Mouse (Mus musculus): ENCODE measurements around the gene Cldn6.
A peak's percentile ranks its signal among the peaks of the same experiment; 100 is the strongest.

Cldn6 gene

GRCm38 (mm10) chr17:23665511-23665910 lies 13.5 kb upstream of the Cldn6 start:
- peaks cover 2% of the 10 kb centered on the region; the same call in 1 of the 2 replicates for H3K36me3 ChIP-seq (ENCODE audit: control insufficient read depth, insufficient read depth, low read length, poor library complexity, severe bottlenecking)
- DNase-seq (ENCODE audit: low read depth, low spot score): no peak
- no peaks in the 10 kb centered on the region for H3K27me3 ChIP-seq (ENCODE audit: control insufficient read depth, insufficient read depth, low read length, poor library complexity, severe bottlenecking)

- Histone ChIP-seq H3K27me3 (ENCODE audit: control insufficient read depth, insufficient read depth, low read length, poor library complexity, severe bottlenecking) (no peaks in the 10 kb centered on the region), H3K36me3 (ENCODE audit: control insufficient read depth, insufficient read depth, low read length, poor library complexity, severe bottlenecking) (peaks cover 2% of the 10 kb centered on the region; the same call in 1 of the 2 replicates)
- DNase-seq (ENCODE audit: low read depth, low spot score): no peak
Observed at GRCm38 (mm10) chr17:23670516-23671074, 8.5 kb upstream of the Cldn6 start.

GRCm38 (mm10) chr17:23671519-23671918 lies 7.5 kb upstream of the Cldn6 start:
- peaks cover 2% of the 10 kb centered on the region; the same call in 1 of the 2 replicates for H3K36me3 ChIP-seq (ENCODE audit: control insufficient read depth, insufficient read depth, low read length, poor library complexity, severe bottlenecking)
- no peaks in the 10 kb centered on the region for H3K27me3 ChIP-seq (ENCODE audit: control insufficient read depth, insufficient read depth, low read length, poor library complexity, severe bottlenecking)
- DNase-seq (ENCODE audit: low read depth, low spot score): no peak

GRCm38 (mm10) chr17:23672761-23673160 lies 6.3 kb upstream of the Cldn6 start:
- H3K27me3 ChIP-seq (ENCODE audit: control insufficient read depth, insufficient read depth, low read length, poor library complexity, severe bottlenecking): no peaks in the 10 kb centered on the region
- DNase-seq (ENCODE audit: low read depth, low spot score): no peak
- H3K36me3 ChIP-seq (ENCODE audit: control insufficient read depth, insufficient read depth, low read length, poor library complexity, severe bottlenecking): peaks cover 1% of the 10 kb centered on the region; the same call in 1 of the 2 replicates

- Histone ChIP-seq H3K36me3 (ENCODE audit: control insufficient read depth, insufficient read depth, low read length, poor library complexity, severe bottlenecking) (no peaks in the 10 kb centered on the region), H3K27me3 (ENCODE audit: control insufficient read depth, insufficient read depth, low read length, poor library complexity, severe bottlenecking) (no peaks in the 10 kb centered on the region)
- DNase-seq (ENCODE audit: low read depth, low spot score): peak; percentile 97
Observed at GRCm38 (mm10) chr17:23673424-23674073, 5.5 kb upstream of the Cldn6 start, which contains the start of the genes Hcfc1r1 and Thoc6. Gene Hcfc1r1, plus strand, starts transcription at chr17:23673596. Gene Thoc6, minus strand, starts transcription at chr17:23673882.

- H3K36me3 ChIP-seq (ENCODE audit: control insufficient read depth, insufficient read depth, low read length, poor library complexity, severe bottlenecking): no peaks in the 10 kb centered on the region
- no peak for DNase-seq (ENCODE audit: low read depth, low spot score)
- H3K27me3 ChIP-seq (ENCODE audit: control insufficient read depth, insufficient read depth, low read length, poor library complexity, severe bottlenecking): no peaks in the 10 kb centered on the region
Observed at GRCm38 (mm10) chr17:23674271-23674952, 4.6 kb upstream of the Cldn6 start.

GRCm38 (mm10) chr17:23675127-23675526 lies 3.9 kb upstream of the Cldn6 start:
- Histone ChIP-seq H3K27me3 (ENCODE audit: control insufficient read depth, insufficient read depth, low read length, poor library complexity, severe bottlenecking) (no peaks in the 10 kb centered on the region), H3K36me3 (ENCODE audit: control insufficient read depth, insufficient read depth, low read length, poor library complexity, severe bottlenecking) (no peaks in the 10 kb centered on the region)
- no peak for DNase-seq (ENCODE audit: low read depth, low spot score)

GRCm38 (mm10) chr17:23675564-23676281 lies 3.3 kb upstream of the Cldn6 start:
- 0 out of 2 replicates have a peak, but pooled peaks cover 3% of the 10 kb centered on the region for H3K27me3 ChIP-seq (ENCODE audit: control insufficient read depth, insufficient read depth, low read length, poor library complexity, severe bottlenecking)
- peak; percentile 57 for DNase-seq (ENCODE audit: low read depth, low spot score)
- H3K36me3 ChIP-seq (ENCODE audit: control insufficient read depth, insufficient read depth, low read length, poor library complexity, severe bottlenecking): no peaks in the 10 kb centered on the region

GRCm38 (mm10) chr17:23676473-23677031 lies 2.5 kb upstream of the Cldn6 start:
- 0 out of 2 replicates have a peak, but pooled peaks cover 3% of the 10 kb centered on the region for H3K27me3 ChIP-seq (ENCODE audit: control insufficient read depth, insufficient read depth, low read length, poor library complexity, severe bottlenecking)
- H3K36me3 ChIP-seq (ENCODE audit: control insufficient read depth, insufficient read depth, low read length, poor library complexity, severe bottlenecking): no peaks in the 10 kb centered on the region
- DNase-seq (ENCODE audit: low read depth, low spot score): peak; percentile 42

GRCm38 (mm10) chr17:23677236-23677679 lies 1.8 kb upstream of the Cldn6 start, which contains the start of gene Tnfrsf12a:
Gene Tnfrsf12a, minus strand, starts transcription at chr17:23677468.
- Histone ChIP-seq H3K36me3 (ENCODE audit: control insufficient read depth, insufficient read depth, low read length, poor library complexity, severe bottlenecking) (no peaks in the 10 kb centered on the region), H3K27me3 (ENCODE audit: control insufficient read depth, insufficient read depth, low read length, poor library complexity, severe bottlenecking) (0 out of 2 replicates have a peak, but pooled peaks cover 3% of the 10 kb centered on the region)
- peak; percentile 90 for DNase-seq (ENCODE audit: low read depth, low spot score)

GRCm38 (mm10) chr17:23680336-23680735 lies 1.3 kb downstream of the Cldn6 start:
- H3K36me3 ChIP-seq (ENCODE audit: control insufficient read depth, insufficient read depth, low read length, poor library complexity, severe bottlenecking): no peaks in the 10 kb centered on the region
- H3K27me3 ChIP-seq (ENCODE audit: control insufficient read depth, insufficient read depth, low read length, poor library complexity, severe bottlenecking): peaks cover 5% of the 10 kb centered on the region; the same call in 1 of the 2 replicates
- DNase-seq (ENCODE audit: low read depth, low spot score): no peak

GRCm38 (mm10) chr17:23681086-23681485 lies 2.0 kb downstream of the Cldn6 start:
- peaks cover 5% of the 10 kb centered on the region; the same call in 1 of the 2 replicates for H3K27me3 ChIP-seq (ENCODE audit: control insufficient read depth, insufficient read depth, low read length, poor library complexity, severe bottlenecking)
- DNase-seq (ENCODE audit: low read depth, low spot score): no peak
- no peaks in the 10 kb centered on the region for H3K36me3 ChIP-seq (ENCODE audit: control insufficient read depth, insufficient read depth, low read length, poor library complexity, severe bottlenecking)

GRCm38 (mm10) chr17:23682092-23682491 lies 3.0 kb downstream of the Cldn6 start:
- no peak for DNase-seq (ENCODE audit: low read depth, low spot score)
- peaks cover 5% of the 10 kb centered on the region; the same call in 1 of the 2 replicates for H3K27me3 ChIP-seq (ENCODE audit: control insufficient read depth, insufficient read depth, low read length, poor library complexity, severe bottlenecking)
- H3K36me3 ChIP-seq (ENCODE audit: control insufficient read depth, insufficient read depth, low read length, poor library complexity, severe bottlenecking): no peaks in the 10 kb centered on the region

GRCm38 (mm10) chr17:23682530-23682929 lies 3.5 kb downstream of the Cldn6 start:
- H3K36me3 ChIP-seq (ENCODE audit: control insufficient read depth, insufficient read depth, low read length, poor library complexity, severe bottlenecking): no peaks in the 10 kb centered on the region
- peaks cover 5% of the 10 kb centered on the region; the same call in 1 of the 2 replicates for H3K27me3 ChIP-seq (ENCODE audit: control insufficient read depth, insufficient read depth, low read length, poor library complexity, severe bottlenecking)
- DNase-seq (ENCODE audit: low read depth, low spot score): no peak
